Mouse (Mus musculus): ENCODE results near the gene Trappc13.

Gene Trappc13

GRCm38 (mm10) chr13:104113782-104114181 lies 64.5 kb downstream of the Trappc13 start:
- DNase-seq: peak in 1 of 2 experiments; percentile 26

DNA sequence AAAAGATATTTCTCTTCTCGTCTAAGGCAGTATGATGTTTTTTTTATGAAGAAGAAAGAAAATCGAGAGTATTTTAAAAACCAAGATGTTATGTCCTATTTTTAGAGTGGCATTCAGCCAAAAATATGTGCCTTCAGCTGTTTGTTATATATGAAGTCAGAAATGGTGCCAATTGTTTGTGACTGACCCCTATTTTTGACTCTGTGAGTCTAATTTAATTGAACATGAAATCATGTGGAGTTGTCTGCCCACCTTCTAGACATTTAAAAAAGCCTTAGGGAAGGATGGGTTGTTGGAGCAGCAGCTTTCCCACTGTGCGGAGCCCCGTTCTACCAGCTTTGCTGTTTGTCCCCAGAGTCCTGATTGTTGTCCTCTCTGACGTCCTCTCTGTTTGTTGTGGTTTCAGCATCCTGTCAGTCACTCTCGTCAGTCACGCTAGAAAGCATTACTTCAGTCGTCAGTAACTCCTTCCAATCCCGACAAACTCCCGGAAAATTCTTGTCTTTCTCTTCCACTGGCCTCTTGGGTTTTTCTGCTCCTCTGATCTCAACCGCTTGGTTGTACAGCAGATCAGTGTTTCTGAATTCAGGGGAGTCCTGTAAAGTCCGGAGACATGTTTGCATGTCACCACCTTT lies 65.9 kb downstream of the Trappc13 start:
- DNase-seq: no peak

GRCm38 (mm10) chr13:104110526-104110925 lies 67.7 kb downstream of the Trappc13 start:
- no peak for DNase-seq

DNA sequence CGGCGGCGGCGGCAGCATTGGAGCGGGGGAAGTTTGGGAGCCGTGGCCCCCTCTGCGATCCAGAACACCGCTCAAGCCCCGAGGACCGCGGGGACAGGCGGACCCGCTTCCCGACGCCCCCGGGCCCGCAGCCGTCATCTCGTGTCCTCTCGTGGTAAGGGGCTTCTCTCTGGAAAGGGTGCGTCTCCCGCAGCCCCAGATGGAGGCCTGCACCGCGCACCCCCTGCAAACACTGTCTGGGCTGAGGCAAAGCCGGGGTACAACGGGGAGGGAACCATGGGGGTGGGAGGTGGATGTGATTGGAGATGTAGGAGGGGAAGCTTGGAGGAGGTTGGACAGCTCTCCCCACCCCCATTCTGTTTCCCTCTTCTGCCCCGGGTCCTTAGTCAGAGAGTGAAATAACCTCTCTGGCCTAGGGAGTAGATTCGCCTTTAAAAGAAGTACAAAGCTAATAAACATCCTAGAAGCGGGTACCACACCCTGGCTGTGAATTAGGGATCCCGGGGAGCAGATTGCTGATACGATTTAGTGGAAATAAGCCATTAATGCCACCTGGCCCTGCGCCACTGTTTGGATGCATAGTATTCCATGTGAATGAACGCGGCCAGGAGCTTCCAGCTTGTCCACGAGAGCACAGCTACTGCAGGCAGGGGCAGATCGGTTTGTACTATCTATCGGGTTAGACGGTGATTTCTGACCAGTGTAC lies 68.3 kb downstream of the Trappc13 start:
- peak; percentile 28 to 55 for DNase-seq

GRCm38 (mm10) chr13:104109288-104109815 lies 68.9 kb downstream of the Trappc13 start, which contains the start of the genes Nln and Sgtb:
Gene Nln (minus strand): TSS chr13:104109614.
Gene Sgtb (plus strand): TSS chr13:104109741.
- peak; percentile 92 to 93 for DNase-seq

- DNase-seq: peak in 1 of 2 experiments; percentile 19
Observed at GRCm38 (mm10) chr13:104108651-104109287, 69.5 kb downstream of the Trappc13 start.

- DNase-seq: no peak
Observed at GRCm38 (mm10) chr13:104101606-104102235, 76.5 kb downstream of the Trappc13 start.

DNA sequence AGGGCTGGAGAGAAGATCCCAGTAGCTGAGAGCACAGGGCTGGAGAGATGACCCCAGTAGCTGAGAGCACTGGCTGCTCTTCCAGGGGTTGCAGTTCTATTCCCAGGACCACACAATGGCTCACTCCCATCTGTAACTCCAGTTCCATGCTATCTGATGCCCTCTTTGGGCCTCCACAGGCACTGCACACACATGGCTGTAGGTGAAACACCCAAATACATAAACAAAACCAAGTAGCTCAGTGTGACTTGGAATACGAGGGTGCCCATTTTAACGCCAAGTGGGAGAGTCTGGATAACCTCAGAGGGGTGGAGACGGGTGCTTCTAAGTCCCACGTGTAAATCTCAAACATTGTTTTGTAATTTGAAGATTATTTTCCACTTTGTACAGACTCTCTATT lies 77.9 kb downstream of the Trappc13 start:
- no peak for DNase-seq

DNA sequence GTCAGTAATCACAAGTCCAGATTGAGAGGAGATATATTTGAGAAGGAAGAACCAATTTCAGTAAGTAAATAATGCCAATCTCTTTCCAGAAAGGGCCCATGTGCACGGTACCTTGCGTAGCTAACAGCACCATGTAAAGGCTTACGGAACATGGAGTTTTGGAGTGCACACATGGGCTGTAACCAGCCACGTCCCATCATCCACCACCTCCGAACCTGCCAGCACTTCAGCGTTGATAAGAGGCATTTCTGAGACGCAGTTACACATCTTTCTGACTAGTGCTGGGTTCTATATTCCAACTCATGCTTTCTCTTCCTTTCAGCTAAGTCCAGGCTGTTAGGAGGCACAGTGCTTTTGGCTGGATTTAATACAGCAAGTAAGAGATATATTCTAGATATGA lies 81.1 kb downstream of the Trappc13 start:
- DNase-seq: no peak

GRCm38 (mm10) chr13:104095955-104096354 lies 82.3 kb downstream of the Trappc13 start:
- no peak for DNase-seq

DNA sequence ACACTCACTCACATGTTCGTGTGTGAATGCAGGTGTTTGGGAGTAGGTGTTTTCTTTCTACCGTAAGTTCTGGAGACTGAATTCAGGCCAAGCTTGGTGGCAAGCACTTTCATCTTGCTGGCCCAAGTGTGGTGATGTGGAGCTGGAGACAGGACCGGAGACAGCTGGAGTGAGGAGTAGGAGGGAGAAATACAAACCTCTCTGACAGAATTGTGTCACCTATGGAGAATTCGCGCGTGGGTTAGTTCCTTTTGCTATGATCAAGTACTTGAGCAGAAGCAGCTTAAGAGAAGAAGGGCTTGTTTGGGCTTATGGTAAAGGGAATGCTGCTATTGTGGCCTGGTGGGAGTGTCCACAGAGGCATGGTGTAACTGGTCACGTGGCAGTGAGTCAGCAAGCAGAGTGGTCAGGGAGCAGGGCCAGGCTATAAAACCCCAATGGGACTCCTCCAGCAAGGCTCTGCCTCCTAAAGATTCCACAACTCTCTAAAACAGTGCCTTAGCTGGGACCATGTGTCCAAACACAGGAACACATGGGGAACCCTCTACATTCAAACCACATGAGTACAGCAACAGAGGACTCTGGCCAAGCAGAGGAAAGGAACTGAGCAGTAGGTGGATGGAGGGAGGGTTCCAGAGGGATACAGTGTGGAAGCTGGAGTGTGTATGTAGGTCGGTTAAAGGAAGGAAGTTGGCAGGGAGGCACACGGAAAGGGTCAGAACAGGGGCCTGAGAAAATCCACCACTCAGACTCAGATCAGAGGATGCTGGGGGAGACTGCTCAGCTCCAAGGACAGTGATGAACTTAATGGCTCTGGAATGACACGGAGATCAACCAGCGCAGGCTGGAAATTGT lies 83.5 kb downstream of the Trappc13 start:
- DNase-seq: no peak
